Mouse (Mus musculus): ENCODE results near the gene Nr2f1. TPM values are rescaled to one million over a fixed set of nuclear protein-coding genes. Genes with fewer than 3 reads are reported as not detected.

Gene Nr2f1
- polyA plus RNA-seq, 1 experiment from 2014 or later = 1.3 TPM

GRCm38 (mm10) chr13:78184786-78185466, 14.6 kb downstream of the Nr2f1 start:
- Histone ChIP-seq H3K4me3 (no peak overlapping the region), H3K36me3 (no peaks in the 10 kb centered on the region), H3K9me3 (no peaks in the 10 kb centered on the region), H3K27ac (no peak overlapping the region), H3K27me3 (peaks cover 94% of the 10 kb centered on the region), H3K4me2 (no peak overlapping the region), H3K4me1 (peaks cover 13% of the 10 kb centered on the region), H3K9ac (no peak overlapping the region)
- 6% methylated on average over 14 of the region's 14 CpGs for WGBS
- ATAC-seq (ENCODE audit: insufficient number of reproducible peaks, low FRiP score, low TSS enrichment, low read depth) = no peak

- ATAC-seq (ENCODE audit: insufficient number of reproducible peaks, low FRiP score, low TSS enrichment, low read depth) = no peak
- H3K4me3 ChIP-seq = no peak overlapping the region
- H3K27ac ChIP-seq = no peak overlapping the region
- peaks cover 97% of the 10 kb centered on the region for H3K27me3 ChIP-seq
- H3K9ac ChIP-seq = no peak overlapping the region
- WGBS = 12% methylated on average over 5 of the region's 5 CpGs
- peaks cover 21% of the 10 kb centered on the region for H3K4me1 ChIP-seq
- H3K9me3 ChIP-seq = no peaks in the 10 kb centered on the region
- no peaks in the 10 kb centered on the region for H3K36me3 ChIP-seq
- H3K4me2 ChIP-seq = no peak overlapping the region
Observed at GRCm38 (mm10) chr13:78183986-78184385, 15.6 kb downstream of the Nr2f1 start.

- 6% methylated on average over 5 of the region's 5 CpGs for WGBS
- Histone ChIP-seq H3K4me1 (peaks cover 21% of the 10 kb centered on the region), H3K9me3 (no peaks in the 10 kb centered on the region), H3K9ac (no peak overlapping the region), H3K27ac (no peak overlapping the region), H3K27me3 (peaks cover 97% of the 10 kb centered on the region), H3K4me3 (no peak overlapping the region), H3K36me3 (no peaks in the 10 kb centered on the region), H3K4me2 (no peak overlapping the region)
- ATAC-seq (ENCODE audit: insufficient number of reproducible peaks, low FRiP score, low TSS enrichment, low read depth) = no peak
Observed at GRCm38 (mm10) chr13:78183004-78183403, 16.6 kb downstream of the Nr2f1 start.

GRCm38 (mm10) chr13:78181930-78182558, 17.5 kb downstream of the Nr2f1 start:
- Histone ChIP-seq H3K27ac (no peak overlapping the region), H3K27me3 (peaks cover 95% of the 10 kb centered on the region), H3K9ac (no peak overlapping the region), H3K4me2 (peak overlapping the region; percentile 19; the same call in 1 of the 2 replicates), H3K4me1 (peaks cover 21% of the 10 kb centered on the region), H3K36me3 (no peaks in the 10 kb centered on the region), H3K4me3 (no peak overlapping the region), H3K9me3 (no peaks in the 10 kb centered on the region)
- WGBS = under 1% methylated on average over 13 of the region's 14 CpGs
- no peak for ATAC-seq (ENCODE audit: insufficient number of reproducible peaks, low FRiP score, low TSS enrichment, low read depth)

- ATAC-seq (ENCODE audit: insufficient number of reproducible peaks, low FRiP score, low TSS enrichment, low read depth) = no peak
- under 1% methylated on average over 44 of the region's 44 CpGs for WGBS
- Histone ChIP-seq H3K4me2 (peak overlapping the region; percentile 19), H3K27ac (no peak overlapping the region), H3K36me3 (no peaks in the 10 kb centered on the region), H3K4me1 (peaks cover 21% of the 10 kb centered on the region), H3K27me3 (peaks cover 95% of the 10 kb centered on the region), H3K9me3 (no peaks in the 10 kb centered on the region), H3K4me3 (peak overlapping the region; percentile 10; the same call in 1 of the 2 replicates), H3K9ac (no peak overlapping the region)
Observed at GRCm38 (mm10) chr13:78181071-78181929, 18.3 kb downstream of the Nr2f1 start.

GRCm38 (mm10) chr13:78180261-78180660, 19.3 kb downstream of the Nr2f1 start:
- no peak overlapping the region for H3K4me2 ChIP-seq
- H3K9ac ChIP-seq = no peak overlapping the region
- H3K27me3 ChIP-seq = peaks cover 95% of the 10 kb centered on the region
- WGBS = 18% methylated on average over 3 of the region's 3 CpGs
- H3K9me3 ChIP-seq = no peaks in the 10 kb centered on the region
- H3K36me3 ChIP-seq = no peaks in the 10 kb centered on the region
- no peak for ATAC-seq (ENCODE audit: insufficient number of reproducible peaks, low FRiP score, low TSS enrichment, low read depth)
- peaks cover 21% of the 10 kb centered on the region for H3K4me1 ChIP-seq
- no peak overlapping the region for H3K4me3 ChIP-seq
- no peak overlapping the region for H3K27ac ChIP-seq

GRCm38 (mm10) chr13:78179312-78180097, 20.1 kb downstream of the Nr2f1 start:
- Histone ChIP-seq H3K36me3 (no peaks in the 10 kb centered on the region), H3K9ac (no peak overlapping the region), H3K4me1 (peaks cover 21% of the 10 kb centered on the region), H3K27ac (no peak overlapping the region), H3K4me2 (peak overlapping the region; percentile 29), H3K9me3 (no peaks in the 10 kb centered on the region), H3K4me3 (peak overlapping the region; percentile 20), H3K27me3 (peaks cover 95% of the 10 kb centered on the region)
- 3% methylated on average over 38 of the region's 38 CpGs for WGBS
- no peak for ATAC-seq (ENCODE audit: insufficient number of reproducible peaks, low FRiP score, low TSS enrichment, low read depth)

- no peak overlapping the region for H3K27ac ChIP-seq
- no peaks in the 10 kb centered on the region for H3K36me3 ChIP-seq
- peaks cover 21% of the 10 kb centered on the region for H3K4me1 ChIP-seq
- peaks cover 97% of the 10 kb centered on the region for H3K27me3 ChIP-seq
- H3K9ac ChIP-seq = no peak overlapping the region
- no peak overlapping the region for H3K4me3 ChIP-seq
- no peak overlapping the region for H3K4me2 ChIP-seq
- 6% methylated on average over 5 of the region's 5 CpGs for WGBS
- H3K9me3 ChIP-seq = no peaks in the 10 kb centered on the region
- ATAC-seq (ENCODE audit: insufficient number of reproducible peaks, low FRiP score, low TSS enrichment, low read depth) = no peak
Observed at GRCm38 (mm10) chr13:78178771-78179170, 20.8 kb downstream of the Nr2f1 start.

GRCm38 (mm10) chr13:78178021-78178420, 21.5 kb downstream of the Nr2f1 start:
- H3K4me2 ChIP-seq = no peak overlapping the region
- no peak overlapping the region for H3K27ac ChIP-seq
- H3K27me3 ChIP-seq = peaks cover 94% of the 10 kb centered on the region
- 4% methylated on average over 1 of the region's 1 CpGs for WGBS
- H3K9me3 ChIP-seq = no peaks in the 10 kb centered on the region
- no peak for ATAC-seq (ENCODE audit: insufficient number of reproducible peaks, low FRiP score, low TSS enrichment, low read depth)
- H3K4me3 ChIP-seq = no peak overlapping the region
- H3K36me3 ChIP-seq = no peaks in the 10 kb centered on the region
- H3K9ac ChIP-seq = no peak overlapping the region
- H3K4me1 ChIP-seq = peaks cover 21% of the 10 kb centered on the region

- WGBS = 5% methylated on average over 5 of the region's 5 CpGs
- no peaks in the 10 kb centered on the region for H3K36me3 ChIP-seq
- no peak overlapping the region for H3K27ac ChIP-seq
- no peak for ATAC-seq (ENCODE audit: insufficient number of reproducible peaks, low FRiP score, low TSS enrichment, low read depth)
- H3K4me3 ChIP-seq = no peak overlapping the region
- H3K9ac ChIP-seq = no peak overlapping the region
- peaks cover 21% of the 10 kb centered on the region for H3K4me1 ChIP-seq
- peaks cover 94% of the 10 kb centered on the region for H3K27me3 ChIP-seq
- H3K9me3 ChIP-seq = no peaks in the 10 kb centered on the region
- no peak overlapping the region for H3K4me2 ChIP-seq
Observed at GRCm38 (mm10) chr13:78177381-78177950, 22.1 kb downstream of the Nr2f1 start.

- Histone ChIP-seq H3K9ac (no peak overlapping the region), H3K4me1 (peaks cover 12% of the 10 kb centered on the region), H3K4me3 (no peak overlapping the region), H3K27me3 (peaks cover 92% of the 10 kb centered on the region), H3K27ac (no peak overlapping the region), H3K4me2 (no peak overlapping the region), H3K36me3 (no peaks in the 10 kb centered on the region), H3K9me3 (no peaks in the 10 kb centered on the region)
- no peak for ATAC-seq (ENCODE audit: insufficient number of reproducible peaks, low FRiP score, low TSS enrichment, low read depth)
- WGBS = 2% methylated on average over 8 of the region's 8 CpGs
Observed at GRCm38 (mm10) chr13:78175821-78176380, 23.7 kb downstream of the Nr2f1 start.

Measured in limb, embryonic 15.5 days (tissue).